Mouse (Mus musculus) liver, embryonic 14.5 days (tissue): ENCODE data around the gene Fgfbp1.

Experiments used
- CTCF ChIP-seq: IDR thresholded peaks from 2 replicates; pipeline ENCODE4 v1.5.1; 2016; ENCODE audit warnings: antibody characterized with exemption, low read depth, control low read depth
- EP300 ChIP-seq: IDR thresholded peaks from 2 replicates; pipeline ENCODE4 v1.6.1; 2016; ENCODE audit warnings: antibody characterized with exemption, low read depth

DNA sequence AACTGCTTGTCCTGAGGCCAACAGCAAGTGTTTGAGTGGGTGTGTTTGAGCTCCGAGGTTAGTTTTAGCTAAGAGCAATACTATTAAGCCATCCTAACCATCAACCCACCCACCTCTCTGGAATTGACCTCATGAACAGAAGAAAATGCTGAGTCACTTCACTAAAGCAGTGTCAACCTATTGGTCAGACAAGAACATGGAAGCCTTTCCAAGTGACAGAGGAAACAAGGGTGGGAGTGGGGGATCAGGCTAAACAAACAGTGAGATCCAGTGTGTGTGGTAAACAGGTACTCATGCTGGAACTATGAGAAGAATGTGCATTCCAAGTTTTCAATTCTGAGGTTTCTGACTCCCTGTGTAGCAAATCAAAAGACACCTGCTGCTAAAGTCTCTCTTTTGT is 1.3 kb upstream of the Fgfbp1 start:
- TF ChIP-seq CTCF, result no peak
- TF ChIP-seq EP300, result no peak
